Mouse (Mus musculus) layer of hippocampus, postnatal 36 days (tissue): ENCODE data around the gene Fgf11. TPM values are rescaled to one million over a fixed set of nuclear protein-coding genes. Genes with fewer than 3 reads are reported as not detected.
A peak's percentile ranks its signal among the peaks of the same experiment; 100 is the strongest.

Experiments used
- DNase-seq, 2 experiments: peaks; one replicate each; pipeline ENCODE4 v3.0.0; 2022
- total RNA-seq, 2 experiments: library from RNA; stranded (reverse); gene quantifications; 2 replicates each; pipeline ENCODE4 v1.2.3; 2021

Gene Fgf11
- total RNA-seq, 2 experiments from 2014 or later = 29.2 to 31.6 TPM

GRCm38 (mm10) chr11:69778985-69779384, 22.7 kb downstream of the Fgf11 start:
- DNase-seq = no peak

GRCm38 (mm10) chr11:69778258-69778982, 23.2 kb downstream of the Fgf11 start:
- DNase-seq = no peak

- no peak for DNase-seq
These were observed 24.0 kb downstream of the Fgf11 start for GRCm38 (mm10) chr11:69777504-69778257.

DNA sequence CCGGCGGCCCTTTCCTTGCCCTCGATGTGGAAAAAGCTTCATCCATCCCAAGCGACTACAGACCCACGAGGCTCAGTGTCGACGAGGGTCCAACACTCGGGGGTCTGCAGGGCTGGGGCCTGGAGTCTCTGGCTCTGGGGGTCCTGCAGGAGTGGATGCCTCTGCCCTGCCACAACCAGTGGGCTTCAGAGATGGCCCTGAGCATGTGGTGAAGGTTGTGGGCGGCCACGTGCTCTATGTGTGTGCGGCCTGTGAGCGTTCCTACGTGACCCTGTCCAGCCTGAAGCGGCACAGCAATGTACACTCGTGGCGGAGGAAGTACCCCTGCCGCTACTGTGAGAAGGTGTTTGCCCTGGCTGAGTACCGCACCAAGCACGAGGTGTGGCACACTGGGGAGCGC, 25.2 kb downstream of the Fgf11 start:
- DNase-seq = no peak

DNA sequence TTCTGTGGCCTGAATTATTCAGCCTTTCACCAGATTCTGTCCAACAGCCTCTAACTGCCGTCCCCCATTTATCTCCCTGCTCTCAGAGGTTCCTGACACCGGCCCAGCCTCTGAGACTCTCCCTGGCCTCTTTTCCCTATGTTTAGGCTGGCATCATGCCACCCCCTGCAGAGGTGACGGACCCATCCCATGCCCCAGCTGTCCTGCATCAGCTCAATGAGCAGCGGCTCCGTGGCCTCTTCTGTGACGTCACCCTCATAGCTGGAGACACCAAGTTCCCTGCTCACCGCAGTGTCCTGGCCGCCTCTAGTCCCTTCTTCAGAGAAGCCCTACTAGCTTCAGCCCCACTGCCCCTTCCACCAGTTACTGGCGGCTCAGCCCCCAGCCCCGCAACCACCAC, 25.9 kb downstream of the Fgf11 start:
- DNase-seq = no peak

DNA sequence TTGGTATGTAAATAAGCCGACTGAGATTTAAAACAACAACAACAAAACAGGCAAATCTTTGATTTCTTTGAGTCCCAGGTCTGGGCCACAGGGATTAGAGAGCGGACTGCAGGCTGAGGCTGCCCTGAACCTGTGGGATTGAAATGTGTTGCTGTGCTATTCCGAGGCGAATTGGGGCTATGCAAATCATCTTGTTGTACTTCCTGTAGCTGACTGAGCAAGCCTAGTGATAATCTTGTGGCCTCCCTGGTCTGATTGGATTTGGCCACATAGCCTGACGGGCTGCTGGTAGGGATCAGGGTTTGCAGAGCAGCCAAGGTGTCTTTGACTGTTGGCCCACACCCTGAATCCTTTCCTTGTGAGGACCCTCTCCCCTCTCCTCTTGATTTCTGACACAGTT, 26.7 kb downstream of the Fgf11 start:
- no peak for DNase-seq

- DNase-seq = no peak
These were observed 34.1 kb downstream of the Fgf11 start for GRCm38 (mm10) chr11:69767625-69767909.

- DNase-seq = no peak
These were observed 34.6 kb downstream of the Fgf11 start for GRCm38 (mm10) chr11:69766872-69767624.

- DNase-seq = peak; percentile 69 to 81
These were observed 35.5 kb downstream of the Fgf11 start for GRCm38 (mm10) chr11:69766126-69766609.

DNA sequence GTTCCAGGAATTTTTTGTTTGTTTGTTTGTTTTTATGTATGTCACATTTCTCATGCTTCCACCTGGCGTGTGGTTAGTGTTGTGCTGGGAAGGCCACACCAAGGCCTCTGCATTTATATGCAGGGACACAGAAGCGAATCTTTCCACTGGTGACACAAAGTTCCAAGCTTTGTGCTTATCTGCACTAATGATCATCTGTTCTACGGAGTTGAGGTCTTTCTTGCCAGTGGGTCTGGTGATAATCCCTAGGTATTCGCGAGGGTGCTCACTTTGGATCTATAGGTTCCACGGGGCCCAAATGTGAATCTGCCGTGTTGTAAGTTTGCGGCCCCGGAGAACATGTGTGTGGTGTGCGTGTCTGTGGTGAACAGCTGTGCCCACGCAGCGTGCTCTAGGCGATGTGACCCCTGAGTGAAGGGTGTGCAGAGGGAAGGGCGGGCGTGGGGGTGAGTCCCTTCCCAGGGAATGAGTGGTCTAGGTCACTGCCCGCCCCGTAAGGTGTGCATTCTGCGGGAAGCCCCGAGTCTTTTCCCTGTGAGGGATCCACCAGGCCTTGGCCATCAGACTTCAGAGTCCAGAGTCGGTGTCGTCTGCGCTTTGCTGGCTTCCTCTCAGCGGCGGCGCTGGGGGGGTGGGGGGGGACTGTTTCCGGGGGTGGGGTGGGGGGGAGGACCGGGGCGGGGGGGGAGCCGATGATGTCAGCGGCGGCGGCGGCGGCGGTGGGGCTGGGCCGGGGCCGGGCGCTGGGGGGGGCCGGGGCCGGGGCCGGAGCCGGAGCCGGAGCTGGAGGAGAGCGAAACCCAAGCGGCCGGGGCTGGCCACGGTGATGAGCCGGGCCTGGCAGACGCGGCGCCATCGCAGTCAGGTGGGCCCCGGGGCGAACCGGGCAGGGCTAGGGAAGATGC, 36.2 kb downstream of the Fgf11 start, which contains the start of gene Zbtb4:
Gene Zbtb4 (plus strand): TSS at position 692 of the 905 bp plus-strand sequence.
- peak in 1 of 2 experiments; percentile 31 for DNase-seq

- no peak for DNase-seq
These were observed 38.1 kb downstream of the Fgf11 start for GRCm38 (mm10) chr11:69763551-69763950.

GRCm38 (mm10) chr11:69761868-69762267, 39.8 kb downstream of the Fgf11 start, which contains the start of gene Slc35g3:
Slc35g3 (minus strand) TSS chr11:69761968.
- DNase-seq = no peak

- no peak for DNase-seq
These were observed 40.8 kb downstream of the Fgf11 start for GRCm38 (mm10) chr11:69760901-69761200.

GRCm38 (mm10) chr11:69760160-69760900, 41.3 kb downstream of the Fgf11 start:
- no peak for DNase-seq

DNA sequence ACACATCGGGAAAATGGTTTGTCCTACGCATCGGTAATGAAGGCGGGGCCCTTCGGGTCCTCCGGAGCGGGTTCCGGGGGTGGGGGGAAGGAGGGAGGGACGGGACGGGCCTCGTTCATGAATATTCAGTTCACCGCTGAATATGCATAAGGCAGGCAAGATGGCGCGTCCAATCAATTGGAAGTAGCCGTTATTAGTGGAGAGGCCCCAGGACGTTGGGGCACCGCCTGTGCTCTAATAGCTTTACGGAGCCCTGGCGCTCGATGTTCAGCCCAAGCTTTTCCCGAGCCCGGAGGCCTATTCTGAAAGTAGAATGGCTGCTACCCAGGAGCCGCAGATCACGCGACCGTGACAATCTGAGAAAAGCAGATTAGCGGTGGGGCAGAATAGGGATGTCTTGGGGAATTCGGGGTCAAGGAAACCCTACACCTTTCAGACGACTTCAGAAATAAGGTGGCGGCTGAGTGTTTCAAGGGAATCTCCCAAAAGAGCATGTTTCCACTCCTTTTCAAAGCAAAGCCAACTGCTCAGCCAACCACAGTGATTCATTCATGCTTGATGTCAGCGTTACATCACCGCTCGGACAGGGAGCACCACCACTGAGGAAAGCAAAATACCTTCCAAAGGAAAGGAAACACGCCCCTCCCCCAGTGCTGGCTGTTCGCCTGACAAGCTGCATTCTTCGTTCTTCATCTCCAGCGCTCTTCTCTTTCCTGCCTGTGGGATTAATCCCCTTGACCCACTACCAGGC, 42.5 kb downstream of the Fgf11 start:
- DNase-seq = peak; percentile 77 to 86

DNA sequence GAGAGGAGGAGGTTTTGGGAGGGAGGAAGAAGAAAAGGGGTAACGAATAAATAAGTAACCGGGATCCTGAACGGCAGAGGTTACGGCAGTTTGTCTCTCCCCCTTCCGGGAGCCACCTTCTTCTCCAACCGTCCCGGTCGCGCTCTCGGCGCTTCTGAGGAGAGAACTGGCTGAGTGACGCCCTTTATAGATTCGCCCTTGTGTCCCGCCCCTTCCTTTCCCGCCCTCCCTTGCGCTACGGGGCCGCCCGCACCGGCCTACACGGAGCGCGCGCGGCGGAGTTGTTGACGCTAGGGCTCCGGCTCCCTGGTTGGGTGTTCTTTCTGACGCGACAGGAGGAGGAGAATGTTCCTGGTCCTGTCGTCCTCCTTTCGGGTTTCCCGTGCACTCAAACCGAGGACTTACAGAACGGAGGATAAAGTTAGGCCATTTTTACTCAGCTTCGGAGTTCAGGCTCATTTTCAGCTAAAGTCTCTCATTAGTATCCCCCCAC, 43.1 kb downstream of the Fgf11 start, which contains the start of gene Polr2a:
Gene Polr2a (minus strand): TSS at position 160 of the 493 bp plus-strand sequence.
- peak; percentile 96 to 97 for DNase-seq

- DNase-seq = peak; percentile 96 to 98
These were observed 43.6 kb downstream of the Fgf11 start for GRCm38 (mm10) chr11:69758090-69758456.

DNA sequence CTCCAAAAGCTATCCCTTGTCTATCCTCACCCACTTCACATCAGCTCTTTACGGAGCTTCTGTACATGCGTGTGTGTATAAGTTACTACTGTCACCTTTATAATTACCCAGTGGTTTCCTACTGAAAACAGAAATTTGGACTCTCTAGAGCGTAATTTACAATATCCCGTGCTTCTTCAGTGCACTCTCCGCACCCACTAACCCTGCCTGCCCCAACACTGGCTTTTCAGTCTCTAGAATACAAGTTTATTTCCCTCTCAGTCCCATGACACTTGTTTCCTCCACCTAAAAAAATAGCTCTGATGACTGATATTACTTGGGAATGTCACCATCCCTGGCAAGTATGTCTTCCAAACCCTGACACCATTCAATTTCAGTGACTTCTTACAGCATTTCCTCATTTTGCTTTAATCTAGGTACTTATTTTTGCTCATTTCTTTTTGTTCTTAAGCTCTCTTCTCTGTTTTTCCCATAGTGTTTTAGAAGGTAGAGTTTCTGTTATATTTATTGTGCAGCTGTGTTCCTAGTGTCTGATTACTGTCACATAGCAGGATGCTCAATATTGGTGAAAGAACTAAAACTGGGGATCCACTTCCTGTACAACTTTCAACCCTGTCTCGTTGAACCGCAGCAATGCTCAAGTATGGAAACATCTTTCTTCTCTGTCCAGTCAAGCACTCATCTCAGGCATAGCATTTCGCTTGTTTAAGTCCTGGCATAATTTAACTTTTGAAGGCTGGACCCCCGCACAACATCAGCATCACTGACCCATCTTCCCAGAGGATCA, 44.2 kb downstream of the Fgf11 start:
- DNase-seq = no peak

GRCm38 (mm10) chr11:69754701-69755100, 47.0 kb downstream of the Fgf11 start:
- DNase-seq = no peak

GRCm38 (mm10) chr11:69754233-69754632, 47.4 kb downstream of the Fgf11 start:
- no peak for DNase-seq
